Mouse (Mus musculus) MEL (cell line): ENCODE data around the gene Aldh1a1. TPM values are rescaled to one million over a fixed set of nuclear protein-coding genes. Genes with fewer than 3 reads are reported as not detected.

ENCODE experiments used
- DNase-seq: peaks from one replicate; pipeline ENCODE4 v3.0.0; 2011; ENCODE audit warnings: low read depth, low spot score
- H3K27ac ChIP-seq: 2 replicates; pipeline ENCODE4 v1.5.1; 2012; ENCODE audit warnings: low read depth, mild to moderate bottlenecking, control low read depth, low read length, moderate library complexity; ENCODE audit not compliant: control insufficient read depth
- H3K27me3 ChIP-seq, 2 experiments: fragments of 150-350 bp in 1 of 2; sonication (generic) in 1 of 2; 2 replicates each; pipeline ENCODE4 v1.6.1; 2012; ENCODE audit warnings: low read length in 2 of 2, mild to moderate bottlenecking in 2 of 2, improper control_type of control experiment in 1 of 2, moderate library complexity in 1 of 2; ENCODE audit not compliant: insufficient read depth in 2 of 2, control insufficient read depth in 1 of 2
- H3K36me3 ChIP-seq, 2 experiments: 2 replicates each; pipeline ENCODE4 v1.6.1; 2012 to 2014; ENCODE audit warnings: low read length in 2 of 2, improper control_type of control experiment in 1 of 2, inconsistent platforms in 1 of 2, mild to moderate bottlenecking in 1 of 2; ENCODE audit not compliant: insufficient read depth in 2 of 2, control insufficient read depth in 1 of 2
- H3K4me1 ChIP-seq, 2 experiments: fragments of 150-350 bp in 1 of 2; sonication (generic) in 1 of 2; 2 replicates each; pipeline ENCODE4 v1.6.1; 2012; ENCODE audit warnings: low read length in 2 of 2, improper control_type of control experiment in 1 of 2, mild to moderate bottlenecking in 1 of 2; ENCODE audit not compliant: insufficient read depth in 2 of 2, control insufficient read depth in 1 of 2
- H3K4me3 ChIP-seq, 2 experiments: fragments of 150-350 bp in 1 of 2; sonication (generic) in 1 of 2; 2 replicates each; pipeline ENCODE4 v1.5.1; 2012; ENCODE audit warnings: low read depth in 2 of 2, low read length in 2 of 2, mild to moderate bottlenecking in 2 of 2, moderate library complexity in 2 of 2, control low read depth in 1 of 2, improper control_type of control experiment in 1 of 2; ENCODE audit not compliant: control insufficient read depth in 1 of 2, insufficient read depth in 1 of 2
- H3K79me2 ChIP-seq: 2 replicates; pipeline ENCODE4 v1.6.1; 2012; ENCODE audit warnings: mild to moderate bottlenecking, low read length, moderate library complexity; ENCODE audit not compliant: control insufficient read depth, poor library complexity, insufficient read depth
- H3K9ac ChIP-seq: 2 replicates; pipeline ENCODE4 v1.6.1; 2012; ENCODE audit warnings: low read depth, mild to moderate bottlenecking, control low read depth, low read length, moderate library complexity; ENCODE audit not compliant: control insufficient read depth, poor library complexity, severe bottlenecking
- H3K9me3 ChIP-seq: fragments of 150-350 bp; sonication (generic); replicated peaks from 2 replicates; pipeline ENCODE4 v1.6.1; 2012; ENCODE audit warnings: mild to moderate bottlenecking, low read length, improper control_type of control experiment, moderate library complexity; ENCODE audit not compliant: insufficient read depth
- CHD1 ChIP-seq: IDR thresholded peaks from 2 replicates; pipeline ENCODE4 v1.6.1; 2012; ENCODE audit warnings: low read depth, mild to moderate bottlenecking, inconsistent platforms, low read length, improper control_type of control experiment
- CTCF ChIP-seq, 3 experiments: IDR thresholded peaks in 2 of 3; conservative IDR thresholded peaks in 1 of 3; 2 replicates each; pipeline ENCODE4 v1.5.1; 2011 to 2012; ENCODE audit warnings: low read length in 3 of 3, low read depth in 2 of 3, mild to moderate bottlenecking in 2 of 3, improper control_type of control experiment in 1 of 3, inconsistent platforms in 1 of 3, mixed read lengths in 1 of 3, moderate library complexity in 1 of 3; ENCODE audit not compliant: control insufficient read depth in 1 of 3, insufficient read depth in 1 of 3, poor library complexity in 1 of 3, severe bottlenecking in 1 of 3
- ELF1 ChIP-seq: IDR thresholded peaks from 2 replicates; pipeline ENCODE4 v1.6.1; 2014; ENCODE audit warnings: low read depth, mild to moderate bottlenecking, inconsistent platforms, low read length, improper control_type of control experiment, moderate library complexity
- GABPA ChIP-seq: IDR thresholded peaks from 2 replicates; pipeline ENCODE4 v1.6.1; 2012; ENCODE audit warnings: low read depth, mild to moderate bottlenecking, inconsistent platforms, low read length, improper control_type of control experiment, moderate library complexity
- GATA1 ChIP-seq: IDR thresholded peaks from 2 replicates; pipeline ENCODE4 v1.6.1; 2011; ENCODE audit warnings: low read depth, low read length, improper control_type of control experiment
- KAT2A ChIP-seq: conservative IDR thresholded peaks from 2 replicates; pipeline ENCODE4 v1.6.1; 2012; ENCODE audit warnings: low read depth, low read length, improper control_type of control experiment, inconsistent platforms
- MAFK ChIP-seq: IDR thresholded peaks from 2 replicates; pipeline ENCODE4 v1.6.1; 2011; ENCODE audit warnings: low read depth, mild to moderate bottlenecking, low read length, improper control_type of control experiment, borderline replicate concordance
- MEF2A ChIP-seq: IDR thresholded peaks from 2 replicates; pipeline ENCODE4 v1.6.1; 2014; ENCODE audit warnings: low read depth, mild to moderate bottlenecking, inconsistent platforms, low read length, improper control_type of control experiment; ENCODE audit not compliant: poor library complexity, insufficient replicate concordance, severe bottlenecking; ENCODE audit errors: extremely low read depth
- MYB ChIP-seq: IDR thresholded peaks from 2 replicates; pipeline ENCODE4 v1.6.1; 2011; ENCODE audit warnings: mild to moderate bottlenecking, low read depth, low read length, improper control_type of control experiment
- NELFE ChIP-seq: IDR thresholded peaks from 2 replicates; pipeline ENCODE4 v1.6.1; 2011; ENCODE audit warnings: low read depth, low read length, improper control_type of control experiment
- POLR2AphosphoS2 ChIP-seq: IDR thresholded peaks from 2 replicates; pipeline ENCODE4 v1.6.1; 2011; ENCODE audit warnings: low read length, improper control_type of control experiment
- POLR2AphosphoS5 ChIP-seq: IDR thresholded peaks from 2 replicates; pipeline ENCODE4 v1.6.1; 2012; ENCODE audit warnings: low read depth, borderline replicate concordance, mild to moderate bottlenecking, inconsistent platforms, low read length, moderate library complexity, mixed read lengths
- RCOR1 ChIP-seq: IDR thresholded peaks from 2 replicates; pipeline ENCODE4 v1.6.1; 2012; ENCODE audit warnings: low read depth, mild to moderate bottlenecking, inconsistent platforms, low read length, improper control_type of control experiment
- TAL1 ChIP-seq: IDR thresholded peaks from 2 replicates; pipeline ENCODE4 v1.6.1; 2012; ENCODE audit warnings: mild to moderate bottlenecking, inconsistent platforms, low read length, moderate library complexity, mixed read lengths
- USF1 ChIP-seq: IDR thresholded peaks from 2 replicates; pipeline ENCODE4 v1.6.1; 2014; ENCODE audit warnings: low read depth, mild to moderate bottlenecking, inconsistent platforms, low read length, improper control_type of control experiment, moderate library complexity
- USF2 ChIP-seq, 2 experiments: IDR thresholded peaks; 2 replicates each; pipeline ENCODE4 v1.6.1; 2011 to 2012; ENCODE audit warnings: improper control_type of control experiment in 2 of 2, low read length in 2 of 2, borderline replicate concordance in 1 of 2, inconsistent platforms in 1 of 2, low read depth in 1 of 2, mild to moderate bottlenecking in 1 of 2; ENCODE audit not compliant: insufficient read depth in 1 of 2
- ZC3H11A ChIP-seq: IDR thresholded peaks from 2 replicates; pipeline ENCODE4 v1.6.1; 2012; ENCODE audit warnings: low read depth, mild to moderate bottlenecking, inconsistent platforms, low read length, improper control_type of control experiment
- ZKSCAN1 ChIP-seq: IDR thresholded peaks from 2 replicates; pipeline ENCODE4 v1.6.1; 2012; ENCODE audit warnings: low read depth, mild to moderate bottlenecking, inconsistent platforms, low read length, improper control_type of control experiment, moderate library complexity
- ZMIZ1 ChIP-seq: IDR thresholded peaks from 2 replicates; pipeline ENCODE4 v1.6.1; 2012; ENCODE audit warnings: low read depth, mild to moderate bottlenecking, inconsistent platforms, low read length, improper control_type of control experiment, moderate library complexity
- ZNF384 ChIP-seq: IDR thresholded peaks from 2 replicates; pipeline ENCODE4 v1.6.1; 2012; ENCODE audit warnings: low read depth, mild to moderate bottlenecking, inconsistent platforms, low read length, improper control_type of control experiment
- polyA plus RNA-seq, 2 experiments: library from polyadenylated mRNA; stranded (reverse) in 1 of 2; unstranded in 1 of 2; fragments of >175 nt in 1 of 2; fragments of >200 nt in 1 of 2; gene quantifications; 2 replicates each; pipeline versions ENCODE4 v1.2.1 to v1.2.4; 2012; ENCODE audit warnings: low replicate concordance in 2 of 2, low read depth in 1 of 2; ENCODE audit not compliant: insufficient read length in 2 of 2, insufficient read depth in 1 of 2, missing spikeins in 1 of 2
- total RNA-seq: library from RNA; depleted of rRNA; stranded (reverse); fragments of 300-350 nt; gene quantifications from 2 replicates; pipeline ENCODE4 v1.2.3, GENCODE M21; 2012

Aldh1a1 gene
- total and polyA plus RNA-seq, 3 experiments = 2.3 to 10.3 TPM; not detected in 1

DNA sequence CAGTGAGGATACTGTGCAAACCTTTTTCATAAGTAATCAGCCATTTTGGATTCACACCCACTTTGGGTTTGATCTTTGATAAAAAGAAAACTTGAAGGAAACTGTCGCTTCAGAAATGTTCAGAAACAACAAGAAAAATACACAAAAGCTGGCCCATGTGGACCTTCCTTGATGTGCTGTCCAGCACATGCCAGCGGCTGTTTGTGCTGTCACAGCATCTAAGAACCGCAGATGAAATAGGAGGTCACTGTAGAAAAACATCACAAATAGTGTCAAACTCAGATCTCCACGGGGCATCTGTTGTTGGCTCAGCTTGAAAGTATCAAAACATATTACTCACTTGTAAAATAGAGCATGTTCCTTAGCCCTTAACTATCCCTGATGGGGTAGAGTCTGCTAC, 73.8 kb downstream of the Aldh1a1 start:
- H3K79me2 ChIP-seq = no peaks in the 10 kb centered on the region
- TF ChIP-seq KAT2A (no peak), NELFE (no peak), MAFK (no peak), TAL1 (no peak), POLR2AphosphoS5 (no peak), GABPA (no peak), ZMIZ1 (no peak), POLR2AphosphoS2 (no peak), ZNF384 (no peak), CHD1 (no peak), USF1 (no peak), ZKSCAN1 (no peak), CTCF (IDR thresholded peaks at IDR 0.05 in 2 of 3, conservative IDR thresholded peaks at IDR 0.05 in 1 of 3; ENCODE audit: control insufficient read depth in 1 of 3, insufficient read depth in 1 of 3, low read depth in 2 of 3, low read length in 3 of 3, poor library complexity in 1 of 3, severe bottlenecking in 1 of 3) (no peak), ELF1 (no peak), ZC3H11A (no peak), USF2 (IDR thresholded peaks at IDR 0.05; ENCODE audit: borderline replicate concordance in 1 of 2, insufficient read depth in 1 of 2, low read depth in 1 of 2, low read length in 2 of 2) (no peak), MYB (no peak), RCOR1 (no peak)
- TF ChIP-seq, all 39 proteins: peak for 0
- H3K36me3 ChIP-seq = no peaks in the 10 kb centered on the region
- no peak overlapping the region for H3K9ac ChIP-seq
- no peak overlapping the region for H3K4me3 ChIP-seq
- no peaks in the 10 kb centered on the region for H3K4me1 ChIP-seq
- no peaks in the 10 kb centered on the region for H3K27me3 ChIP-seq
- DNase-seq = no peak
- H3K9me3 ChIP-seq = no peaks in the 10 kb centered on the region
- H3K27ac ChIP-seq = no peak overlapping the region

DNA sequence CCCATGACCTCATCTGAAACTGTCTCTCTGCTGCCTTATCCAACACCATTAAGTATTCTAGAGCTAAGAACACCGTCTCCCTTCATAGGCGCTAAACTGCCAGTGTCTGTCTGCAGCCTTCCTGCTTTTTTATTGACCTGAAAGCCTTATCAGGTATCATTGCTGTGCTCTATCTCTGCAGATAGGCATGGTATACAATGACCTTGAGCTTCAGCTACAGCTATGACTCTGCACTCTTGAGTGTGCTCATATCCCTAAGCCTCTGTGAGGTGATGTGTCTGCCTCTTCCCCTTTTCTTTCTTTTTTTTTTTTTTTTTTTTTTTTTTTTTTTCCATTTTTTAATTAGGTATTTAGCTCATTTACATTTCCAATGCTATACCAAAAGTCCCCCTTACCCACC, 74.5 kb downstream of the Aldh1a1 start:
- H3K79me2 ChIP-seq = no peaks in the 10 kb centered on the region
- H3K27me3 ChIP-seq = no peaks in the 10 kb centered on the region
- no peak overlapping the region for H3K9ac ChIP-seq
- TF ChIP-seq ZNF384 (peak; percentile 79), GATA1 (peak; percentile 55), MEF2A (no peak)
- TF ChIP-seq, all 39 proteins: peak for 2
- Histone ChIP-seq H3K36me3 (no peaks in the 10 kb centered on the region), H3K4me1 (no peaks in the 10 kb centered on the region), H3K4me3 (no peak overlapping the region), H3K9me3 (no peaks in the 10 kb centered on the region), H3K27ac (no peak overlapping the region)
- peak; percentile 49 for DNase-seq
